Mouse (Mus musculus) stomach, postnatal 0 days (tissue): ENCODE measurements around the gene Id2.

Experiments
- CTCF ChIP-seq: IDR thresholded peaks from 2 replicates; pipeline ENCODE4 v1.5.1; 2016; ENCODE audit warnings: antibody characterized with exemption, low read depth, mild to moderate bottlenecking, moderate library complexity
- EP300 ChIP-seq: optimal IDR thresholded peaks from 2 replicates; pipeline ENCODE3; 2016; ENCODE audit warnings: antibody characterized with exemption

GRCm38 (mm10) chr12:25141311-25141710 lies 44.4 kb upstream of the Id2 start:
- TF ChIP-seq CTCF (no peak), EP300 (no peak)
